Mouse (Mus musculus) spleen, adult 2 months (tissue): ENCODE results near the gene Vps26c.

Source experiments
- CTCF ChIP-seq: fragments of 200-500 bp; IDR thresholded peaks from 2 replicates; pipeline ENCODE4 v1.5.1; 2011; ENCODE audit warnings: mild to moderate bottlenecking, inconsistent platforms; ENCODE audit not compliant: insufficient read depth, insufficient read length, insufficient replicate concordance; ENCODE audit errors: extremely low read depth
- POLR2A ChIP-seq: fragments of 200-500 bp; IDR thresholded peaks from 2 replicates; pipeline ENCODE4 v1.6.1; 2011; ENCODE audit warnings: low read depth, low read length, inconsistent platforms

DNA sequence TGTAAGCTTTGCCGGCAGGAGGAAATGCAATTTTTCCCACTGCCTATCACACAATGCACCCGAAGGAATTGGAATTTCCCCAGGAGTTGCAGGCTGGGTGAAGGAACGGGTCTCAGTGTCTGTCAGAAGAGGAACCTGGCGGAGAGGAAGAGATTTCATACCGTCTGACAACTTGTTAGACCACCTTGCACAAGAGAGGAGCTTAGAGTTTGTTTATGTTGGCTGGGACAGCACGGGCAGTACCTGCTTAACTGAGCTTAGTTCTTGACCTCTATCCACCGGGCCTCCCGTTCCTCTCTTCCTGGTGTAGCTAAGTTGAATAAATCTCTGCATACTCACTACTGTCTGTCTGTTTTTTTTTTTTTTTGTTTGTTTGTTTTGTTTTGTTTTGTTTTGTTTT, 39.5 kb upstream of the Vps26c start:
- TF ChIP-seq POLR2A (no peak), CTCF (no peak)
